ENCODE assay signal across 21 mouse cellular contexts in genomic region chr17:87335727-87336126, GRCm38 (mm10). TPM values are rescaled to one million over a fixed set of nuclear protein-coding genes. Genes with fewer than 3 reads are reported as not detected.
A peak's percentile ranks its signal among the peaks of the same experiment; 100 is the strongest.
DNase-seq lines count a peak whose midpoint lies in the region; ATAC-seq and TF ChIP-seq lines count a peak whose summit lies in the region.
"Had no signal": no experiment of that assay in that cellular context is flagged by ENCODE, and none has a peak within 500 bp of the region (broad histone marks: within the 10 kb centered on the region; RNA-seq: fewer than 3 reads in every experiment).

No protein-coding gene starts in this region.

- H3K27me3 ChIP-seq in hindbrain, postnatal 0 days (ENCODE audit: insufficient read depth, low read length): no peaks in the 10 kb centered on the region
- H3K27me3 ChIP-seq in hindbrain, embryonic 10.5 days (ENCODE audit: insufficient read depth, poor library complexity, severe bottlenecking): peaks cover under 1% of the 10 kb centered on the region; the same call in 1 of the 2 replicates
- no peaks in the 10 kb centered on the region for H3K27me3 ChIP-seq in liver, postnatal 0 days (ENCODE audit: insufficient read depth, low read length)
- no peaks in the 10 kb centered on the region for H3K27me3 ChIP-seq in liver, embryonic 12.5 days (replicated peaks)
- H3K27me3 ChIP-seq in ES-Bruce4 (ENCODE audit: control insufficient read depth, insufficient read depth, low read length, poor library complexity, severe bottlenecking): no peaks in the 10 kb centered on the region
- H3K27me3 ChIP-seq in small intestine, adult 2 months (ENCODE audit: control insufficient read depth, insufficient read depth, low read length): no peaks in the 10 kb centered on the region
- H3K27me3 ChIP-seq: neural tube, embryonic 15.5 days had no signal

- H3K36me3 ChIP-seq in hindbrain, postnatal 0 days (ENCODE audit: insufficient read depth, low read length): no peaks in the 10 kb centered on the region
- no peaks in the 10 kb centered on the region for H3K36me3 ChIP-seq in hindbrain, embryonic 10.5 days
- peaks cover 32% of the 10 kb centered on the region for H3K36me3 ChIP-seq in liver, postnatal 0 days (replicated peaks; ENCODE audit: insufficient read depth, low read length)
- H3K36me3 ChIP-seq in liver, embryonic 12.5 days: peaks cover 52% of the 10 kb centered on the region
- H3K36me3 ChIP-seq in ES-Bruce4 (ENCODE audit: control insufficient read depth, insufficient read depth, low read length, poor library complexity, severe bottlenecking): no peaks in the 10 kb centered on the region
- H3K36me3 ChIP-seq in small intestine, adult 2 months (ENCODE audit: control insufficient read depth, insufficient read depth, low read length): peaks cover 67% of the 10 kb centered on the region
- H3K36me3 ChIP-seq: limb, embryonic 10.5 days; midbrain, embryonic 12.5 days; neural tube, embryonic 15.5 days had no signal

- no peak for DNase-seq in hindbrain, postnatal 0 days (ENCODE audit: low spot score)
- DNase-seq in hindbrain, embryonic 10.5 days (ENCODE audit: low spot score): no peak
- DNase-seq in liver, postnatal 0 days: no peak
- no peak for DNase-seq in adrenal gland, adult 2 months
- DNase-seq: adrenal gland, adult 8-10 months; cerebellum, adult 11 months; gastrocnemius, postnatal 14 days; kidney, adult 18-20 months; kidney, postnatal 36 days; retina, postnatal 1 day; right cerebral cortex, postnatal 4 days had no signal

- no peak overlapping the region for H3K4me3 ChIP-seq in hindbrain, postnatal 0 days (ENCODE audit: low read length)
- no peak overlapping the region for H3K4me3 ChIP-seq in hindbrain, embryonic 10.5 days
- no peak overlapping the region for H3K4me3 ChIP-seq in liver, postnatal 0 days (ENCODE audit: low read depth, low read length)
- no peak overlapping the region for H3K4me3 ChIP-seq in liver, embryonic 12.5 days
- H3K4me3 ChIP-seq in ES-Bruce4 (ENCODE audit: low read depth, low read length): no peak overlapping the region
- no peak overlapping the region for H3K4me3 ChIP-seq in small intestine, adult 2 months (ENCODE audit: low read depth, low read length)
- H3K4me3 ChIP-seq: embryonic facial prominence, embryonic 13.5 days; limb, embryonic 10.5 days; midbrain, embryonic 12.5 days; myocyte; neural tube, embryonic 15.5 days had no signal

- TF ChIP-seq POLR2A in ES-Bruce4 (IDR thresholded peaks at IDR 0.05; ENCODE audit: insufficient read depth, low read length): no peak
- no peak for TF ChIP-seq POLR2A in small intestine, adult 2 months (IDR thresholded peaks at IDR 0.05; ENCODE audit: low read depth, low read length)

- peaks cover 23% of the 10 kb centered on the region for H3K4me1 ChIP-seq in hindbrain, postnatal 0 days (ENCODE audit: insufficient read depth, low read length)
- peaks cover 32% of the 10 kb centered on the region for H3K4me1 ChIP-seq in hindbrain, embryonic 10.5 days (replicated peaks)
- H3K4me1 ChIP-seq in liver, postnatal 0 days (ENCODE audit: insufficient read depth): peaks cover 3% of the 10 kb centered on the region; the same call in 1 of the 2 replicates
- H3K4me1 ChIP-seq in liver, embryonic 12.5 days: peaks cover 9% of the 10 kb centered on the region
- no peaks in the 10 kb centered on the region for H3K4me1 ChIP-seq in ES-Bruce4 (ENCODE audit: control insufficient read depth, insufficient read depth, low read length)
- peaks cover 6% of the 10 kb centered on the region; the same call in 1 of the 2 replicates for H3K4me1 ChIP-seq in small intestine, adult 2 months (ENCODE audit: control insufficient read depth, insufficient read depth, insufficient read length, low read length)

- H3K9ac ChIP-seq in hindbrain, postnatal 0 days (replicated peaks; ENCODE audit: low read length): no peak overlapping the region
- H3K9ac ChIP-seq in liver, postnatal 0 days (replicated peaks): no peak overlapping the region
- no peak overlapping the region for H3K9ac ChIP-seq in liver, embryonic 12.5 days
- no peak overlapping the region for H3K9ac ChIP-seq in ES-Bruce4 (ENCODE audit: low read depth, poor library complexity, severe bottlenecking)
- H3K9ac ChIP-seq: embryonic facial prominence, embryonic 13.5 days; hindbrain, embryonic 14.5 days; midbrain, embryonic 12.5 days; neural tube, embryonic 15.5 days had no signal

- peak; percentile 34; the same call in 1 of the 2 replicates for TF ChIP-seq CTCF in hindbrain, postnatal 0 days (IDR thresholded peaks at IDR 0.05; ENCODE audit: low read depth)
- peak; percentile 44 for TF ChIP-seq CTCF in liver, postnatal 0 days (IDR thresholded peaks at IDR 0.05; ENCODE audit: low read depth)
- peak; percentile 30 for TF ChIP-seq CTCF in ES-Bruce4 (IDR thresholded peaks at IDR 0.05; ENCODE audit: low read depth, low read length)
- peak; percentile 15; the same call in 1 of the 2 replicates for TF ChIP-seq CTCF in small intestine, adult 2 months (IDR thresholded peaks at IDR 0.05; ENCODE audit: extremely low read depth, insufficient read length, insufficient replicate concordance, low read depth, low read length)

- no peak overlapping the region for H3K4me2 ChIP-seq in hindbrain, postnatal 0 days (ENCODE audit: low read depth, low read length)
- no peak overlapping the region for H3K4me2 ChIP-seq in liver, postnatal 0 days (ENCODE audit: low read depth, low read length)
- H3K4me2 ChIP-seq in liver, embryonic 12.5 days: no peak overlapping the region
- H3K4me2 ChIP-seq: embryonic facial prominence, embryonic 13.5 days; hindbrain, embryonic 14.5 days; midbrain, embryonic 12.5 days; neural tube, embryonic 15.5 days had no signal

- WGBS in hindbrain, postnatal 0 days: 83% methylated on average over 2 of the region's 2 CpGs
- 81% methylated on average over 2 of the region's 2 CpGs for WGBS in hindbrain, embryonic 10.5 days
- 71% methylated on average over 2 of the region's 2 CpGs for WGBS in liver, postnatal 0 days (ENCODE audit: insufficient replicate concordance)
- WGBS in liver, embryonic 12.5 days (ENCODE audit: insufficient replicate concordance): 73% methylated on average over 2 of the region's 2 CpGs
- WGBS in small intestine, adult 2 months: 87% methylated on average over 2 of the region's 2 CpGs

- TF ChIP-seq EP300 in liver, postnatal 0 days (IDR thresholded peaks at IDR 0.05; ENCODE audit: low read depth): no peak
- TF ChIP-seq EP300 in ES-Bruce4 (IDR thresholded peaks at IDR 0.05; ENCODE audit: insufficient read depth, low read depth, low read length): no peak

- H3K27ac ChIP-seq in hindbrain, postnatal 0 days: no peak overlapping the region
- no peak overlapping the region for H3K27ac ChIP-seq in hindbrain, embryonic 10.5 days
- H3K27ac ChIP-seq in liver, postnatal 0 days (ENCODE audit: low read depth): no peak overlapping the region
- H3K27ac ChIP-seq in liver, embryonic 12.5 days: no peak overlapping the region
- H3K27ac ChIP-seq in ES-Bruce4 (ENCODE audit: insufficient read depth, low read length): no peak overlapping the region
- no peak overlapping the region for H3K27ac ChIP-seq in small intestine, adult 2 months (ENCODE audit: insufficient read depth, low read depth, low read length)
- H3K27ac ChIP-seq: hindbrain, embryonic 14.5 days; limb, embryonic 10.5 days; macrophage; midbrain, embryonic 12.5 days; neural tube, embryonic 15.5 days had no signal

- no peaks in the 10 kb centered on the region for H3K9me3 ChIP-seq in hindbrain, postnatal 0 days (ENCODE audit: low read length)
- no peaks in the 10 kb centered on the region for H3K9me3 ChIP-seq in hindbrain, embryonic 10.5 days
- H3K9me3 ChIP-seq in liver, postnatal 0 days (ENCODE audit: low read length): no peaks in the 10 kb centered on the region
- no peaks in the 10 kb centered on the region for H3K9me3 ChIP-seq in liver, embryonic 12.5 days (replicated peaks)
- no peaks in the 10 kb centered on the region for H3K9me3 ChIP-seq in ES-Bruce4 (replicated peaks; ENCODE audit: control insufficient read depth, insufficient read depth, low read length, poor library complexity, severe bottlenecking)
- H3K9me3 ChIP-seq: embryonic facial prominence, embryonic 13.5 days; limb, embryonic 10.5 days; midbrain, embryonic 12.5 days; neural tube, embryonic 15.5 days had no signal

- no peak for ATAC-seq in hindbrain, postnatal 0 days
- ATAC-seq in liver, postnatal 0 days: no peak
- no peak for ATAC-seq in liver, embryonic 12.5 days

RNA-seq across cellular contexts. Expression of gene Ttc7, which starts 53.0 kb away (rescaled TPM):
- 9.9 and 10.9 TPM in 2 replicates for total RNA-seq in hindbrain, postnatal 0 days (2014; rRNA removed)
- polyA plus RNA-seq in hindbrain, postnatal 0 days (2015; fragmentation: Nextera tagmentation; extraction: Ambion mirVana): 9.0 and 13.3 TPM in 2 replicates
- 4.7 and 4.8 TPM in 2 replicates for polyA plus RNA-seq in hindbrain, embryonic 10.5 days (2016; fragmentation: Nextera tagmentation; extraction: Ambion mirVana)
- polyA plus RNA-seq in liver, postnatal 0 days (2015; fragmentation: Nextera tagmentation; extraction: Ambion mirVana): 10.1 and 12.1 TPM in 2 replicates
- 15.3 and 17.0 TPM in 2 replicates for polyA plus RNA-seq in liver, embryonic 12.5 days (2016; fragmentation: Nextera tagmentation; extraction: Ambion mirVana)
- 9.7 and 10.7 TPM in 2 replicates for polyA plus RNA-seq in ES-Bruce4 (2011; ENCODE audit: insufficient read depth, insufficient read length, low read depth, missing spikeins)
- 195 and 289 TPM in 2 replicates for polyA plus RNA-seq in small intestine, adult 2 months (2012; rRNA removed)
- total RNA-seq in adrenal gland, adult 2 months (2021): 10 to 100 TPM; 12.0 to 15.1 TPM
- polyA plus RNA-seq in adrenal gland, adult 2 months (2012; rRNA removed): 30.6 and 34.0 TPM in 2 replicates
